Mouse (Mus musculus) neural tube, embryonic 14.5 days (tissue): ENCODE measurements at regions not wholly inside any gene's neighbourhood (a gene's known extent, or its start where the extent isn't known, plus 50 kb on each side); places are given as distances from the start of the nearest gene placed in this dataset.

ENCODE experiments used
- ATAC-seq: fragments of 200-750 bp; cut with Nextera tagmentation; 2 replicates; pipeline ENCODE4 v1.8.0; 2017; ENCODE audit warnings: low read depth, mild to moderate bottlenecking, moderate TSS enrichment, moderate library complexity
- H3K27ac ChIP-seq: fragments of 300-500 bp; sonication (generic); 2 replicates; pipeline ENCODE4 v1.5.1; 2014; ENCODE audit warnings: low read depth, mild to moderate bottlenecking, control low read depth, low read length, moderate library complexity, mixed read lengths
- H3K27me3 ChIP-seq: fragments of 300-500 bp; sonication (generic); 2 replicates; pipeline ENCODE4 v1.6.1; 2014; ENCODE audit warnings: low read length; ENCODE audit not compliant: control insufficient read depth, insufficient read depth
- H3K36me3 ChIP-seq: fragments of 300-500 bp; sonication (generic); 2 replicates; pipeline ENCODE4 v1.6.1; 2014; ENCODE audit warnings: low read length, mixed read lengths; ENCODE audit not compliant: control insufficient read depth, insufficient read depth
- H3K4me1 ChIP-seq: fragments of 300-500 bp; sonication (generic); 2 replicates; pipeline ENCODE4 v1.6.1; 2014; ENCODE audit warnings: low read length; ENCODE audit not compliant: control insufficient read depth, insufficient read depth
- H3K4me2 ChIP-seq: fragments of 300-500 bp; sonication (generic); 2 replicates; pipeline ENCODE4 v1.6.1; 2014; ENCODE audit warnings: mild to moderate bottlenecking, low read depth, low read length, control low read depth
- H3K4me3 ChIP-seq: fragments of 300-500 bp; sonication (generic); 2 replicates; pipeline ENCODE4 v1.5.1; 2014; ENCODE audit warnings: low read depth, low read length, control low read depth, mixed read lengths
- H3K9ac ChIP-seq: fragments of 300-500 bp; sonication (generic); replicated peaks from 2 replicates; pipeline ENCODE4 v1.6.1; 2014; ENCODE audit warnings: low read depth, mild to moderate bottlenecking, control low read depth, low read length, mixed read lengths
- H3K9me3 ChIP-seq: fragments of 300-500 bp; sonication (generic); 2 replicates; pipeline ENCODE4 v1.6.1; 2016; ENCODE audit warnings: low read length; ENCODE audit not compliant: control insufficient read depth
- WGBS: fragments of 180-500 bp; shearing (Covaris S2); extraction: QIAGEN DNeasy Blood & Tissue Kit; methylation state at CpG from one replicate; pipeline ENCODE4 v1.1.7; 2014; 5-methylcytosine and 5-hydroxymethylcytosine counted together

DNA sequence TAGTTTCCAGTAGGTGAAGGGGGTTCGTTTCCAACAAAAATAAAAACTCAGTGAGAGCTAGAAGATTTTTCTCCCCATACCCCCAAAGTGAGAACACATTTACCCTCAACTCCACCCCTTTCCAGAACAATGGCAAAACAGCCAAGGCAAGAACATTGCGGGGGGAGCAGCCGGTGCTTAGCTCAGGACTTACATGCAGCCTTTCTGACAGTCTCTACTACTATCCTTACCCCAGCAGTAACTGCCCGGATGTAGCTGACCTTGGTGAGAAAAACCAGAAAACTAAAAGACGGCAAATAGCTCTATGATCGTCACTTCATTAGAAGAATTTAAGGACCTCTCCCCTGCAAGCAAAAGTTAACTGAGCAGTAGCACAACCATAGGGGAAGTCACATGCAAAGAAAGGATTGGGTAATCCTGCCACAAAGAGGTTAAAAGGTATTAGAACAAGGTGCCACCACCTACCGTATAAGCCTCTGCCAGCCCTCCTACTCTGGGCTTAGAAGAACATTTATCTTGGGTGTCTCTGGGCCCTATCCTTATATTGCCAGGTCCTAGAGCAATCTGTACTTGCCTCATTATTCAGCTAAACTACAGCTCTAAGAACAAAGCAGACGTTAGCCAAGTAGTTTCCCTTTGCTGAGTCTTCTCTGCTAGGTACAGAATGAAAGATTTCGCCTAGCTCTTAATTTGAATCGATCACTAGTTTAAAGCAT, 119.0 kb downstream of the Psat1 start:
- Histone ChIP-seq H3K4me1 (peaks cover 3% of the 10 kb centered on the region; the same call in 1 of the 2 replicates), H3K9ac (no peak overlapping the region), H3K36me3 (no peaks in the 10 kb centered on the region), H3K27me3 (no peaks in the 10 kb centered on the region), H3K27ac (no peak overlapping the region), H3K4me3 (no peak overlapping the region), H3K4me2 (no peak overlapping the region), H3K9me3 (no peaks in the 10 kb centered on the region)
- no peak for ATAC-seq
- WGBS, result 53% methylated on average over 10 of the region's 10 CpGs

DNA sequence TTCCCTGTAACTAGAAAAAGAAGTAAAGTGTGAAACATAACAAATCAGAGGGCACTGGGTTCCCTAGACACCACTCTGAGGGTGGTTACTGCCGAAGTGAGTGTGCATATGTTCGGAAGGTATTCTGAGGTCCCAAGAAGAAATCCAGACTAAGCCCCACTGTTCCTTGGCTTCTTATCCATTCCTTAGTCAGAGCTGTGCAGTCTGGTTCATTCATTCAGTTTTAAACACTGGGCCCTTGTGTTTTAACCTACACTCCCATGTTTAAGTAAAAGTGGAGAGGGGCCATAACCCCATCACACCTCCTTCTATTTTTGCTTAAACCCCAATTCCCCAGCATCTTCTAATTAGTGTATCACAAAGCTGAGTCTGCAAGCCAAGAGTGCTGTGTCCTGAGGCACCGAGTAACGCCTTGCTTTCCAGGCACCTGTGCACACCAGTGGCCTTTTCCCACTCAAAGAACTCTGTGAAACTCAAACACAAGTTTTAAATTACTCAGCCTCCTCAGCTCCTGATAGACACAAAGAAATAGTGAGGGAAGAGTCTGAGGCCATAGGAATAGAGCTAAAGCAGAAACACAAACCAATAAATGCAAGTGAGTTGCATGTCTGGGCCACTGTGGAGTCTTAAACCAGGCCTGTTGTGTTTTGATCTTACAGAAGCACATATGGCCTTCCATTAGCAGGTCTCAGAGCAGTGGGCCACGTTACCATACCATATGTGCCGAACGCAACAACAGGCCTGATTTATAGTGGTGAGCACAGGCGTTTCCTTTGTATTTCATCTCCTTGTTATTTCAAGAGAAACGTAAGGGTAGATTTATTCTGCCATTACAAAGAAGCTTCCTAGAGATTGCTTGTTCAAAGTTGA, 119.8 kb downstream of the Psat1 start:
- WGBS, result 31% methylated on average over 9 of the region's 9 CpGs
- H3K9me3 ChIP-seq, result no peaks in the 10 kb centered on the region
- peaks cover 3% of the 10 kb centered on the region; the same call in 1 of the 2 replicates for H3K4me1 ChIP-seq
- H3K4me2 ChIP-seq, result no peak overlapping the region
- no peaks in the 10 kb centered on the region for H3K27me3 ChIP-seq
- H3K27ac ChIP-seq, result no peak overlapping the region; the same call in 1 of the 2 replicates
- peak; percentile 60; the same call in 1 of the 2 replicates for ATAC-seq
- no peak overlapping the region for H3K4me3 ChIP-seq
- no peaks in the 10 kb centered on the region for H3K36me3 ChIP-seq
- H3K9ac ChIP-seq, result no peak overlapping the region

DNA sequence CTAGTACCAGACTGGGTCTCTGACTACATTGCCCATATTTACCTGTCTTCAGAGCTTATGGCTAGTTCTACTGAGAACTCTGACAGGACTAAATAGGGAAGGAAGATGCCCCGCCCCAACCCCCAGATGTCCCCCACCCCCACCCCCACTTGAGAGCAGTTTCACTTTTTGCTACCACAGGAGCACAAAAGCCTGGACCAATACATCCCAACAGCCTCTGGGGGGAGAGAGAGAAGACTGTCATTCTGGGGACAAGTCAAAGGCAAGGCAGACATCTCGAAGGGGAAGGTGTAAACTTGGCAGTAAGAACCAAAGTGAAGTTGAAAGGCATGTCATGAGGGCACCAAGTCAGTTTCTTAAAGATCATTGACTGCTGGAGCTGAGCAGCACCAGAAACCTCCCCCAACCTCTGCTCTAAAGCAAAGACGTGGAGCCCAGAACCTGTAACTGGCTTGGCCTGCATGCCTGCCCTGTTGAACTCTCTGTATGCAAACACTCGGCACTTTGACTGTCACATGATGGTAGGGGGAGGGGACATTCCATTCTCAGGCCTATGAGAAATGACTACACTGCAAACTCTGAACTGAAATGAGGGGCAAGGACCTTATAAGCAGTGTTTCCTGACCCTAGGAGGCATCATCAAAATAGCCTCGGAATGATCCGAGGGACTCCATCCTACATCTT, 123.3 kb downstream of the Psat1 start:
- Histone ChIP-seq H3K27me3 (no peaks in the 10 kb centered on the region), H3K4me3 (no peak overlapping the region), H3K4me1 (peaks cover 3% of the 10 kb centered on the region; the same call in 1 of the 2 replicates), H3K36me3 (no peaks in the 10 kb centered on the region), H3K27ac (no peak overlapping the region), H3K9ac (no peak overlapping the region), H3K9me3 (no peaks in the 10 kb centered on the region), H3K4me2 (no peak overlapping the region)
- no peak for ATAC-seq
- 83% methylated on average over 6 of the region's 6 CpGs for WGBS

DNA sequence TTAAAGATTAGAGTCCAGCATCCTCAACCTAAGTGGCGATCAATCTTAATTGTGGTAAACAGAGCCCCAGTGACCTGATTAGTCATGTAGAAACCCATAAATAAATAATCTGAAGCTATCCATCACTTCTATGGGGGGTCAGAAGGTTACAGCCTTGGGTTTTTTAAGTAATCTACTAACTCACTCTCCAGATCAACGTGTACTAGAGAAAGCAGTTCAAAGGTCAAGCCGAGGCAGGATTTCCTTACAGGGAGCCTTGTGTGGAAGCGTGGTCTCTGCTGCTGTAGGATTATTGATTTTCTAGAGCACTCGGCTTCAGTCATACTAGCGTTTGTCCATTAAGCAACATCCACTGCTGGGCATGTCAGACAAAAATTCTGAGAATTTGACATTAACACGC, 127.1 kb downstream of the Psat1 start:
- Histone ChIP-seq H3K36me3 (no peaks in the 10 kb centered on the region), H3K4me2 (no peak overlapping the region), H3K27ac (no peak overlapping the region), H3K9me3 (no peaks in the 10 kb centered on the region), H3K4me3 (no peak overlapping the region), H3K9ac (no peak overlapping the region), H3K4me1 (no peaks in the 10 kb centered on the region), H3K27me3 (no peaks in the 10 kb centered on the region)
- WGBS, result 41% methylated on average over 7 of the region's 7 CpGs
- ATAC-seq, result no peak

DNA sequence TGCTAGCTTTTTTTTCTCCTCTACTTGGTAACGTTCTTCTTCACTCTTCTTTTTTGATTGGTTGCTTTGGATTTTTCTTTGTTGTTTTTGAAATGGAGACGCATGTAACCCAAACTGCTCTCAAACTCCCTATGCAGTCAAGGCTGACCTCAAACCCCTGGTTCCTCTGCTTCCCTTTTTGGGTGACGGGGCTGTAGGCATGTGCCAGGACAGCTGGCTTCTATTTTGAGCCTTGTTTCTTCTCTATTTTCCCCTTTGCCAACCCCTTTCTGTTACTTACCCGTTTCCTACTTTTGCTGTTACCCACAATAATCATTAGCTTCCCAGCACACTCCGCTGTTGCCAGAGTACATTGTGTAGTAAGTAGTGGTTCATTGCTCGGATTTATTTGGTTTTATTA, 132.0 kb downstream of the Psat1 start:
- Histone ChIP-seq H3K4me2 (no peak overlapping the region), H3K9me3 (no peaks in the 10 kb centered on the region), H3K27ac (no peak overlapping the region), H3K4me3 (no peak overlapping the region), H3K4me1 (no peaks in the 10 kb centered on the region), H3K36me3 (no peaks in the 10 kb centered on the region), H3K27me3 (no peaks in the 10 kb centered on the region), H3K9ac (no peak overlapping the region)
- no peak for ATAC-seq
- 74% methylated on average over 6 of the region's 6 CpGs for WGBS

DNA sequence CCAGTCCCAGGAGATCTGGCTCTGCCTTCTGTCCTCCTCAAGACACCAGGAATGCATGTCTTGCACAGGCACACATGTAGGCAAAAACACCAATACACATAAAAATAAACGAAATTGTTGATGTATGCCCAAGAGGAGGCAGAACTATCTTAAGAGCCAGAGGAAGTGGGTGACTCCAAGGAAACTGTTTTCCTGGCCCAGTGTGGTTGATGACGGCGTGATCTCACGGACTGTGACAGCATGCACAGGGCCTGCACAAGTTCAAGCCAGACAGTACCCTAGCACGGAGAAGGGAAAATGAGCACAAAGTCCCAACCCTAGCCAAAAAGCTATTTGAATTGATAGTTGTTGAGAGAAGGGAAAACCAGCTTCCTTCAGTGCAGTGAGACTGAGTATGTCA, 138.1 kb downstream of the Psat1 start:
- Histone ChIP-seq H3K4me1 (peaks cover 4% of the 10 kb centered on the region; the same call in 1 of the 2 replicates), H3K4me2 (no peak overlapping the region), H3K4me3 (no peak overlapping the region), H3K27me3 (no peaks in the 10 kb centered on the region), H3K9ac (no peak overlapping the region), H3K9me3 (no peaks in the 10 kb centered on the region), H3K36me3 (no peaks in the 10 kb centered on the region), H3K27ac (no peak overlapping the region)
- WGBS, result 92% methylated on average over 5 of the region's 5 CpGs
- no peak for ATAC-seq

DNA sequence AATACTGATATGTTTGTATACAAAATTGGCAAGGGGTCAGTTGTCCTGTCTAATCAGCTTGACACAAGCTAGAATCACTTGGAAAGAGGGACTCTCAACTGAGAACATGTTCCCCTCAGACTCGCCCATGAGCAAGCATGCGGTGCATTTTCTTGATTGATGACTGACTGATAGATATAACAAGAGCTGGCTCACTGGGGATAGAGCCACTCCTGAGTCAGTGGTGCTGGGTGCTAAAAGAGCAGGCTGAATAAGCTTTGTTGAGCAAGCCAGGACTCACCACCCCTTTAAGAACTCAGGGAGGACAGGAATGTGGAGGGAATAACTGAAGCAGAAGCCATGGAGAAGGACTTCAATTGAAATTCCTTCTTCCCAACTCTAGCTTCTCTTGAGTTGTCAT, 139.5 kb downstream of the Psat1 start:
- no peak for ATAC-seq
- no peaks in the 10 kb centered on the region for H3K27me3 ChIP-seq
- H3K36me3 ChIP-seq, result no peaks in the 10 kb centered on the region
- H3K27ac ChIP-seq, result no peak overlapping the region
- no peak overlapping the region for H3K9ac ChIP-seq
- no peaks in the 10 kb centered on the region for H3K9me3 ChIP-seq
- no peak overlapping the region for H3K4me3 ChIP-seq
- WGBS, result 84% methylated on average over 2 of the region's 2 CpGs
- H3K4me2 ChIP-seq, result no peak overlapping the region
- H3K4me1 ChIP-seq, result peaks cover 13% of the 10 kb centered on the region

DNA sequence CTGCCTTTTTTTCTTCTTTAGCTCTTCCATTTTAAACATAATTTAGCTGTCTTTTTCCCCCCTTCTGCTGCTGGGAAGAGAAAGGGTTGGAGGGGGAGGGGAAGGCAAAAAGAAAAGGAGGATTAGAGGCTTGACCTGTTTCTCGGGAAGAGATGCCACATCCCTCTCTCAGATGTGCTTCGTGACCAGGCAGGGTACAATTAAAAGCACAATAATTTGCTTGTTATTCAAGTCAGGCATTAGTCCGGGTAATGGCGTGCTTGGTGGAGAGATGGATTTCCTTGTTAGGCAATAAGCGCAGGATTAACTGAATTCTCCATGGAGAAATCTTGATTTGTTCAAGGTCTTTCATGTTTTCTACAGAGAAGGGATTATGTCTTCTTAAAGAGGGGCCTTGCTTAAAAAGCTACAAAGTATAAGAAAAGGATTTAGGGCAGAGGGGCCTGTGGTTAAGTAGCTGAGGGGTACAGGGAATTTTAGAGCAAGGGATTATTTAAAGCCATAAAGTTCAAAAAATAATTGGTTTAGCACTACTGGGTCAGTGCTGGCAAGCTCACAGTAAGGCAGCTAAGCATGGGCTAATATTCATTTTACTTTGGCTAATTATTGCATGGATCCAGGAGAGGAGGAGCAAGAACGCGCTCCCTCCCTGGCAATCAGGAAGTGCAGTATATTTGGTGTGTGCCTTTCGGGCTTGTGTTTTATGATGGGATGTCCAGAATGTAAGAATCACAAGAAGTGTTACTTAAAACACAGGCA, 143.8 kb downstream of the Psat1 start:
- Histone ChIP-seq H3K27ac (no peak overlapping the region), H3K27me3 (no peaks in the 10 kb centered on the region), H3K9me3 (no peaks in the 10 kb centered on the region), H3K4me3 (no peak overlapping the region), H3K4me2 (no peak overlapping the region), H3K36me3 (no peaks in the 10 kb centered on the region), H3K9ac (no peak overlapping the region), H3K4me1 (peaks cover 22% of the 10 kb centered on the region)
- ATAC-seq, result 0 out of 2 replicates have a peak, but pooled peaks have one; percentile 25
- 20% methylated on average over 8 of the region's 8 CpGs for WGBS
